Mouse (Mus musculus): ENCODE results near the gene AI597479. TPM values are rescaled to one million over a fixed set of nuclear protein-coding genes. Genes with fewer than 3 reads are reported as not detected.
A peak's percentile ranks its signal among the peaks of the same experiment; 100 is the strongest.

Gene AI597479
- 56.7 and 61.8 TPM in 2 replicates for polyA plus RNA-seq (2015; fragmentation: Nextera tagmentation; extraction: Ambion mirVana)

- H3K27ac ChIP-seq (ENCODE audit: low read length), result peak within 1 kb of the TSS; percentile 99
- WGBS, result 1% methylated on average over 57 of the region's 57 CpGs
- H3K27me3 ChIP-seq (replicated peaks; ENCODE audit: control insufficient read depth, insufficient read depth, low read length), result no peaks in the 10 kb centered on the region
- peak within 1 kb of the TSS; percentile 89 for H3K4me2 ChIP-seq (ENCODE audit: low read length)
- H3K36me3 ChIP-seq (ENCODE audit: control insufficient read depth, insufficient read depth), result no peaks in the 10 kb centered on the region; the same call in 1 of the 2 replicates
- H3K9me3 ChIP-seq (ENCODE audit: control insufficient read depth, low read length), result no peaks in the 10 kb centered on the region
- peak; percentile 97 for ATAC-seq
- peak within 1 kb of the TSS; percentile 89 for H3K9ac ChIP-seq (replicated peaks; ENCODE audit: low read depth, low read length)
- peaks cover 9% of the 10 kb centered on the region for H3K4me1 ChIP-seq (replicated peaks; ENCODE audit: control insufficient read depth, insufficient read depth, low read length)
- peak within 1 kb of the TSS; percentile 92 for H3K4me3 ChIP-seq (replicated peaks; ENCODE audit: low read length)
Observed at GRCm38 (mm10) chr1:43098031-43098984, at the start of gene AI597479, which contains the start of gene Tgfbrap1. AI597479 (plus strand) TSS chr1:43098710. Tgfbrap1 (minus strand) TSS chr1:43098637.

DNA sequence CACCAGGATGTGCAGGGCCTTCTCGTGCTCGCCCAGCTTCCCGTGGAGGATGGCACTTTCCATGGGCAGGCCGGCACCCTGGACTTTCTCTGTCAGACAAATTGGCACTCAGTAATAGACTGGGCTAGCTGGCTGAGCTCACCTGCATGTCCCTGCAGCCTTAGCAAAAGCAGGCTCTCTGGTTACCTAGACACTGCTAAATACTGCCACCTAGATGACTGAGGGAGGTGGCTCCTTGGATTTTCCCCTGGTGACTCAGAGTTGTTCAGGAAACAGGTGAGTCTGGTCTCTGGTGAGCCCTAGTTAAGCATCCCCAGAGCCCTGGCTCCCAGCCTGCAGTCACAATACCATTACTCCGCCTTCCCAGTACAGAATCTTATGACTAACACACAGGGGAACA is 46.6 kb upstream of the AI597479 start:
- Histone ChIP-seq H3K4me2 (ENCODE audit: low read length) (no peak overlapping the region), H3K9ac (replicated peaks; ENCODE audit: low read depth, low read length) (no peak overlapping the region), H3K9me3 (ENCODE audit: control insufficient read depth, low read length) (no peaks in the 10 kb centered on the region), H3K36me3 (ENCODE audit: control insufficient read depth, insufficient read depth) (peaks cover 12% of the 10 kb centered on the region), H3K27ac (ENCODE audit: low read length) (no peak overlapping the region), H3K4me1 (replicated peaks; ENCODE audit: control insufficient read depth, insufficient read depth, low read length) (no peaks in the 10 kb centered on the region), H3K4me3 (replicated peaks; ENCODE audit: low read length) (no peak overlapping the region), H3K27me3 (replicated peaks; ENCODE audit: control insufficient read depth, insufficient read depth, low read length) (no peaks in the 10 kb centered on the region)
- no peak for ATAC-seq
- 83% methylated on average over 5 of the region's 5 CpGs for WGBS

- H3K4me2 ChIP-seq (ENCODE audit: low read length), result no peak overlapping the region
- no peak overlapping the region for H3K4me3 ChIP-seq (replicated peaks; ENCODE audit: low read length)
- H3K27me3 ChIP-seq (replicated peaks; ENCODE audit: control insufficient read depth, insufficient read depth, low read length), result no peaks in the 10 kb centered on the region
- H3K27ac ChIP-seq (ENCODE audit: low read length), result no peak overlapping the region
- 0 out of 2 replicates have a peak, but pooled peaks cover 5% of the 10 kb centered on the region for H3K36me3 ChIP-seq (ENCODE audit: control insufficient read depth, insufficient read depth)
- peak; percentile 97 for ATAC-seq
- H3K9ac ChIP-seq (replicated peaks; ENCODE audit: low read depth, low read length), result no peak overlapping the region
- WGBS, result 41% methylated on average over 9 of the region's 9 CpGs
- H3K9me3 ChIP-seq (ENCODE audit: control insufficient read depth, low read length), result no peaks in the 10 kb centered on the region
- 0 out of 2 replicates have a peak, but pooled peaks cover 2% of the 10 kb centered on the region for H3K4me1 ChIP-seq (replicated peaks; ENCODE audit: control insufficient read depth, insufficient read depth, low read length)
Observed at GRCm38 (mm10) chr1:43065615-43066310, 32.7 kb upstream of the AI597479 start.

GRCm38 (mm10) chr1:43066573-43066972 is 31.9 kb upstream of the AI597479 start:
- 89% methylated on average over 8 of the region's 8 CpGs for WGBS
- H3K9me3 ChIP-seq (ENCODE audit: control insufficient read depth, low read length), result no peaks in the 10 kb centered on the region
- 0 out of 2 replicates have a peak, but pooled peaks cover 3% of the 10 kb centered on the region for H3K4me1 ChIP-seq (replicated peaks; ENCODE audit: control insufficient read depth, insufficient read depth, low read length)
- H3K4me3 ChIP-seq (replicated peaks; ENCODE audit: low read length), result no peak overlapping the region
- no peak overlapping the region for H3K4me2 ChIP-seq (ENCODE audit: low read length)
- no peak for ATAC-seq
- no peak overlapping the region for H3K27ac ChIP-seq (ENCODE audit: low read length)
- 0 out of 2 replicates have a peak, but pooled peaks cover 5% of the 10 kb centered on the region for H3K36me3 ChIP-seq (ENCODE audit: control insufficient read depth, insufficient read depth)
- H3K9ac ChIP-seq (replicated peaks; ENCODE audit: low read depth, low read length), result no peak overlapping the region
- H3K27me3 ChIP-seq (replicated peaks; ENCODE audit: control insufficient read depth, insufficient read depth, low read length), result no peaks in the 10 kb centered on the region

- no peaks in the 10 kb centered on the region for H3K27me3 ChIP-seq (replicated peaks; ENCODE audit: control insufficient read depth, insufficient read depth, low read length)
- 0 out of 2 replicates have a peak, but pooled peaks cover 5% of the 10 kb centered on the region for H3K36me3 ChIP-seq (ENCODE audit: control insufficient read depth, insufficient read depth)
- ATAC-seq, result no peak
- H3K9me3 ChIP-seq (ENCODE audit: control insufficient read depth, low read length), result no peaks in the 10 kb centered on the region
- WGBS, result 91% methylated on average over 7 of the region's 7 CpGs
- no peak overlapping the region for H3K4me3 ChIP-seq (replicated peaks; ENCODE audit: low read length)
- no peak overlapping the region for H3K27ac ChIP-seq (ENCODE audit: low read length)
- no peak overlapping the region for H3K9ac ChIP-seq (replicated peaks; ENCODE audit: low read depth, low read length)
- H3K4me2 ChIP-seq (ENCODE audit: low read length), result no peak overlapping the region
- 0 out of 2 replicates have a peak, but pooled peaks cover 3% of the 10 kb centered on the region for H3K4me1 ChIP-seq (replicated peaks; ENCODE audit: control insufficient read depth, insufficient read depth, low read length)
Observed at GRCm38 (mm10) chr1:43067551-43067950, 31.0 kb upstream of the AI597479 start.

DNA sequence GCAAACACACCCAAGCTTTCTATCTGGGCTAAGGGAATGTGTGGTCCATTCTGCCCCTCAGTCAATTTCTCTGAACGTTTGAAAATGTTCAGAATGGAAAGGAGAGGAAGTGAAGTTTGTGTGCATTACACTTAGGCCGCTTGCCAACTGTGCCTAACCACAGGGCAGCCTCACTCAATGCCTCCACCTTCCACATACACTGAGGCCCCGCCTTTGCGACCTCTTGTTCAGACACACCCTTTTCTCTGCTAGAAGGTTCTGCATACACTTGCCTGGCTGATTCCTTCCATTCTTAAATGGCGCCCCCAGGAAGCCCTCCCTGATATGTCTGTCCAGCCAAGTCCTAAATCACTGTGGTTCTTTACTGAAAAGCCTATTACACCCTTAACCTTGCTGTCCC is 27.8 kb upstream of the AI597479 start:
- Histone ChIP-seq H3K9ac (replicated peaks; ENCODE audit: low read depth, low read length) (no peak overlapping the region), H3K9me3 (ENCODE audit: control insufficient read depth, low read length) (no peaks in the 10 kb centered on the region), H3K27me3 (replicated peaks; ENCODE audit: control insufficient read depth, insufficient read depth, low read length) (no peaks in the 10 kb centered on the region), H3K4me1 (replicated peaks; ENCODE audit: control insufficient read depth, insufficient read depth, low read length) (0 out of 2 replicates have a peak, but pooled peaks cover 3% of the 10 kb centered on the region), H3K36me3 (ENCODE audit: control insufficient read depth, insufficient read depth) (peaks cover 7% of the 10 kb centered on the region), H3K4me2 (ENCODE audit: low read length) (no peak overlapping the region), H3K27ac (ENCODE audit: low read length) (no peak overlapping the region), H3K4me3 (replicated peaks; ENCODE audit: low read length) (no peak overlapping the region)
- 89% methylated on average over 5 of the region's 5 CpGs for WGBS
- ATAC-seq, result no peak

DNA sequence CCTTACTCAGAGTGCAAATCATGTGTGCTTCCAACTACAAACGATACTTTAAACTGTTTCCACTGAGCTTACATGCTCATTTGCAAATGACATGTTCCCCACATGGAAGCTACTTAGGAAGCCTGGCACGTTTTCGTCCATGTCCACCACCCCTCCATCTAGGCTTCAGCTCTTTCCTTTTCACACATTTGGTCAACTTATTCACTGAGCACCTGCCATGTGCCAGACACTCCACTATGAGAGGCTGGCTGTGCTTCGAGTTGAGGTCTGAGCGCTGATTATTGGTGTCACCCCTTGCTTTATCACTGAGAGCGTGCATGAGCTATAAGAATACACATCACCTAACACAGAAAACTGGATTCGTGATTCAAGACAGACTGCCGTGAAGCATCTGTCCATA is 26.5 kb upstream of the AI597479 start:
- H3K27ac ChIP-seq (ENCODE audit: low read length), result no peak overlapping the region
- no peaks in the 10 kb centered on the region for H3K27me3 ChIP-seq (replicated peaks; ENCODE audit: control insufficient read depth, insufficient read depth, low read length)
- 67% methylated on average over 8 of the region's 8 CpGs for WGBS
- H3K36me3 ChIP-seq (ENCODE audit: control insufficient read depth, insufficient read depth), result peaks cover 7% of the 10 kb centered on the region
- no peak overlapping the region for H3K4me3 ChIP-seq (replicated peaks; ENCODE audit: low read length)
- peak; percentile 71 for ATAC-seq
- H3K4me2 ChIP-seq (ENCODE audit: low read length), result no peak overlapping the region
- H3K9ac ChIP-seq (replicated peaks; ENCODE audit: low read depth, low read length), result no peak overlapping the region
- H3K9me3 ChIP-seq (ENCODE audit: control insufficient read depth, low read length), result no peaks in the 10 kb centered on the region
- 0 out of 2 replicates have a peak, but pooled peaks cover 3% of the 10 kb centered on the region for H3K4me1 ChIP-seq (replicated peaks; ENCODE audit: control insufficient read depth, insufficient read depth, low read length)

DNA sequence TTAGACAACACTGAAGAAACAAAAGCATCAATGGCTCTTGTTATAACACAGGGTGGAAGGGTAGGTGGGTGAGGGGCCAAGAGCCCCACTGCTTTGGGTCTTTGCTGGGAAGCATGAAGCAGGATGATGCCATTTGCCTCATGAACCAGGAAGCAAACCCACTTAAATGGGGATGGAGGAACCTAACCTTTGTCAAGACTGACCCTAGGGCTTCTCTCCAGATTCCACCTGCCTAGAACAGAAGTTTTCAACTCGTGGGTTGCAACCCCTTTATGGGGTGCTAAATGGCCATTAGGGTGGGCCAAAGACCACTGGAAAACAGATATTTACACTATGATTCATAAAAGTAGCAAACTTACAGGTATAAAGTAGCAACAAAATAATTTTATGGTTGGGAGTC is 25.9 kb upstream of the AI597479 start:
- no peak overlapping the region for H3K4me2 ChIP-seq (ENCODE audit: low read length)
- no peak overlapping the region for H3K9ac ChIP-seq (replicated peaks; ENCODE audit: low read depth, low read length)
- no peaks in the 10 kb centered on the region for H3K9me3 ChIP-seq (ENCODE audit: control insufficient read depth, low read length)
- H3K4me3 ChIP-seq (replicated peaks; ENCODE audit: low read length), result no peak overlapping the region
- H3K4me1 ChIP-seq (replicated peaks; ENCODE audit: control insufficient read depth, insufficient read depth, low read length), result 0 out of 2 replicates have a peak, but pooled peaks cover 3% of the 10 kb centered on the region
- ATAC-seq, result no peak
- WGBS, result 74% methylated on average over 1 of the region's 1 CpGs
- H3K27me3 ChIP-seq (replicated peaks; ENCODE audit: control insufficient read depth, insufficient read depth, low read length), result no peaks in the 10 kb centered on the region
- no peak overlapping the region for H3K27ac ChIP-seq (ENCODE audit: low read length)
- H3K36me3 ChIP-seq (ENCODE audit: control insufficient read depth, insufficient read depth), result peaks cover 7% of the 10 kb centered on the region

GRCm38 (mm10) chr1:43074791-43075190 is 23.7 kb upstream of the AI597479 start:
- 88% methylated on average over 2 of the region's 2 CpGs for WGBS
- ATAC-seq, result no peak
- Histone ChIP-seq H3K4me3 (replicated peaks; ENCODE audit: low read length) (no peak overlapping the region), H3K27ac (ENCODE audit: low read length) (no peak overlapping the region), H3K4me2 (ENCODE audit: low read length) (no peak overlapping the region), H3K4me1 (replicated peaks; ENCODE audit: control insufficient read depth, insufficient read depth, low read length) (0 out of 2 replicates have a peak, but pooled peaks cover 3% of the 10 kb centered on the region), H3K9me3 (ENCODE audit: control insufficient read depth, low read length) (no peaks in the 10 kb centered on the region), H3K36me3 (ENCODE audit: control insufficient read depth, insufficient read depth) (peaks cover 7% of the 10 kb centered on the region), H3K27me3 (replicated peaks; ENCODE audit: control insufficient read depth, insufficient read depth, low read length) (no peaks in the 10 kb centered on the region), H3K9ac (replicated peaks; ENCODE audit: low read depth, low read length) (no peak overlapping the region)

Data from forebrain, embryonic 16.5 days (tissue).